Mouse (Mus musculus): ENCODE results near the gene Zfp710.

DNA sequence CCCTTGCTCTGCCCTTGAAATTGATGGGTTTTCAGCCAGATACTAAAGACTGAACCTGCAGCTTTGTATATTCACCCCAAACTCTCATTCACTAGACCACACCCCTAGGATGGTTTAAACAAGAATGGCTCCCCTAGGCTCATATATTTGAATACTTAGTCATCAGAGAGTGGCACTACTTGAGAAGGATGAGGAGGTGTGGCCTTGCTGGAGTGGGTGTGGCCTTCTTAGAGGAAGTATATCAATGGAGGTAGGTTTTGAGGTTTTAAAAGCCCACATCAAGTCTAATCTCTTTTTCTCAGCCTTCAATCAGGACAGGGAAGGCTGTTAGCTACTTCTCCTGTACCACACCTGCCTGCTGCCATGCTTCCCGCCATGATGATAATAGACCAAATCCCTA, 81.8 kb downstream of the Zfp710 start:
- TF ChIP-seq CTCF (IDR thresholded peaks at IDR 0.05; ENCODE audit: extremely low read depth, insufficient read depth, insufficient read length, insufficient replicate concordance), result no peak
- no peak for TF ChIP-seq POLR2A (IDR thresholded peaks at IDR 0.05; ENCODE audit: low read depth, low read length)
